Mouse (Mus musculus) kidney, postnatal 4 days (tissue): ENCODE results near the gene Sigirr.

Experiments used
- DNase-seq, 2 experiments: peaks; one replicate each; pipeline ENCODE4 v3.0.0; 2021; ENCODE audit warnings: mixed read lengths in 2 of 2

Sigirr gene

GRCm38 (mm10) chr7:141096649-141097056 is 3.7 kb downstream of the Sigirr start:
- DNase-seq = peak; percentile 63 to 79

GRCm38 (mm10) chr7:141096021-141096420 is 4.4 kb downstream of the Sigirr start:
- no peak for DNase-seq

- peak; percentile 55 to 77 for DNase-seq
These were observed 5.7 kb downstream of the Sigirr start for GRCm38 (mm10) chr7:141094487-141095205.

DNA sequence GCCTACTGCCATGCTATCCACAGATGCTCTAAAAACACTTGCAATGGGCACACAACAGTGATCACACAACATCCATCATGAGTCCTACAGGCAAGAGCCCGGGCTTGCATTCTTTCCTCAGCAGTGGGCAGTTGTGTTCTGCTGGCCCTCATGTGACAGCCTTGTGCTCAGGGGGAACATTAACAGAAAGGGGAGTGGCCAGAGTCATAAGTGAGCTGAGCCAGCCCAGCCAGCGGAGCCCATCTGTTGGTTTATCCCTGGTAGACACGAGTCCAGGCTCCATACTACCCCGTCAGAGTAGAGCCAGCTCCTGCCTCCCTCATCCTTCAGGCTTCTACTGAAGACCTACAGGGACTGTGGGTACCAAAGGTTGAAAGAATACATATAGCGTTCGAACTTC is 6.4 kb downstream of the Sigirr start:
- DNase-seq = peak; percentile 59 to 71

DNA sequence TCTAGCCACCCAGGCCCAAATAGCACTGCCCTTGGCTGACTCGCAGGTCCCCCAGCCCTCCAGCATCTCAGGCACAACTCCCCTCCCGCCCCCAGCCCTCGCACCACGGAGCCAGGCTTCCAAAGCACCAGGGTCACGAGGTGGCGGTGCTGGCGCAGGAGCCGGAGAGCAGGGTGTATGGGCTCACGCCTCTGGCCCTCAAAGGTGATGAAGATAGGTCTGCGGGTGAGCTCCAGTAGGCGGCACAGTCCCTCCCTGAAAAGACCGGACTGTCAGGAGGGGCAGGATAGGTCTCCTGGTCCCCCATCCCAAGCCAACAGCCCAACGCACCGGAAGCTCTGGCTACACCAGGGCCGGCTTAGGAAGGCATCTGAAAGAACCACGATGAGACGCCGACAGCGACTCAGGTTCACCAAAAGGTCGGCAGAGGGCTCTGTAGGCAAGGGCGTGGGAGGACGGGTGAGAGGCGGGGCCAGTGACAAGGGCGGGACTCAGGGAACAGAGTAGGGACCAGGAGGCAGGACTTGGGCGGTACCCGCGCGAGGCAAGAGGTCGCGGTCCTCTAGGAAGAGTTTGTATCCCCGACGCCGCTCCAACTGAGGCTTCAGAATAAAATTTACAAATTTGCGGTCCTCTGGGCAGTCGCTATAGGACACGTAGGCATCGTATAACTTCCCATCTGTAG is 8.2 kb downstream of the Sigirr start:
- peak; percentile 87 to 92 for DNase-seq

GRCm38 (mm10) chr7:141090228-141090627 is 10.1 kb downstream of the Sigirr start:
- DNase-seq = no peak

GRCm38 (mm10) chr7:141088473-141088872 is 11.9 kb downstream of the Sigirr start:
- no peak for DNase-seq

GRCm38 (mm10) chr7:141087894-141088293 is 12.5 kb downstream of the Sigirr start:
- DNase-seq = no peak

DNA sequence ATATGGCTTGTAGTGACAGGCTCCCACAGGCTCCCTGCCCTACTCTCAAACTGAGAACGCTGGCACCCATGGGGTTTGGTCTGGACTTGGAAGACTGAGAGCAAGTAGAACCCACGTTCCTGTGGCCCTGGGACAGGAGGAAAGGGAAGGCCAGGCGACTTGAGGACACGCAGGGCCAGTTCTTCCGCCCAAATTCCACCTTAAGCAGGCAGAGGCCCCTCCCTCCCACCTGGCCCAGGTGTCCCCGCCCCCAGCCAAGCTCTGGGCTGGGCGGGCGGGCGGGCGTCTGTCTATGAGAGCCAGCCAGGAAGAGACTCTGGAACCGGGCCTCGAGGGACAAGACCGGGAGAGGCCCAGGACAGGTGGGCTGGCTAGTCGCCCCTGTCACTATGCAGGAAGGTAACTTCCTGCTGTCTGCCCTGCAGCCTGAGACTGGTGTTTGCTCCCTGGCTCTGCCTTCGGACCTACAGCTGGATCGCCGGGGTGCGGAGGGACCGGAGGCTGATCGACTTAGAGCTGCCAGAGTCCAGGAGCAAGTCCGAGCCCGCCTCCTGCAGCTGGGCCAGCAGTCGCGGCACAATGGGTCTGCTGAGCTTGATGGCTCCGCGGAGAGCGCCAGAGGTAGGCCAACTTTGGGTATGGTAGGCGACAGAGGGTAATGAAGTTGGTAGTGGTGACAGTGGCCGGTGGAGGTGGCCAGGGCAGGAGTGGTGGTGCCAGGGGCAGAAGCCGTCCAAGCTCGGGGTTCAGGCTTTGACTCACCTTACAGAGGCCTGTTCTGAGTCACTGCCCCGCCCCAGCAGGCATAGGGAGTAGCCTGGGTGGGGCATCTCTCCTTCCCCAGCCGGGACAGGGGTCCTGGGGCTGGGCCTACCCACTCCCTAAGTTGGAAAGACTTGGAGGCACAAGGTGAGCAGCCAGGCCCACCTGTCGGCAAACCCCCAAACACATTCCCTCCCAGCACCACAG is 20.6 kb downstream of the Sigirr start:
- DNase-seq = peak; percentile 52 to 73

DNA sequence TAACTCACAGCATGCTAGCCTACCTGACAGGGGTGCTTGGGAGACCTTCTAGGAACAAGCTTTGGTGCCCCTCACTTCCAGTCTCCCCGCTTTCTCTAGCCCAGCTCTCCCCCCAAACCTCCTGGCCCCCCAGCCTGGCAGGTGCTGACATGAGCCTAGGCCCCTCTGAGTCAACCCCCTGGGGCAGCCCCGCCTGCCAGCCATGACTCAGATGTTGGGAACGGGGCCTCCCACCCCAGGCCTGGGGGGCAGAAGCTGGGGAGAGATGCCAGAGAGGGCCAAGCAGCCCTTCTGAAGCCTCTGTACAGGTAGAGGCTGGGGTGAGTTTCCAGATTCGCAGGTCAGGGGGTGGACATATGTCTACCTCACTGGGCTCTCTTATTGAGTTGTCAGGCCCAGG is 21.5 kb downstream of the Sigirr start:
- DNase-seq = no peak

DNA sequence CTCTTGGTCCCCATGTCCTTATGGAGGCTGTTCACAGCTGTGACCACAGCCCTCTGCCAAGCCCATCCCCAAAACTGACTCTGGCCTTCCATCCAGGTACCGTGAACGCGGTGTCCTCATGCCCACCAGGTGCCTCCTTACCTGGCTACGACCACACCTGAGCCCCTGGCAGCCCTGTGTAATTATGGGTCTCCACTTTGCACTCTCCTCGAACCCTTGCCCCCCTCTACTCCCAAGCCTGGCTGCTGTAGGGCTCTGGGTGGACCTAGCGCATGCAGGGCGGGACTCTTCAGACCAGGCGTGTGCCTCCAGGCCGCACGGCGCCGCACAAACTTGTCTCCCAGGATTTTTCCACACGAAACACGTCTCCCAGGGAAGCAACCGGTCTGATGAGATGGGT is 22.5 kb downstream of the Sigirr start, which contains the start of gene Pkp3:
Gene Pkp3, plus strand, starts transcription at position 378 of the 400 bp plus-strand sequence.
- no peak for DNase-seq

- DNase-seq = no peak
These were observed 26.6 kb downstream of the Sigirr start for GRCm38 (mm10) chr7:141073782-141074181.

- peak; percentile 54 to 68 for DNase-seq
These were observed 28.2 kb downstream of the Sigirr start for GRCm38 (mm10) chr7:141072017-141072745.

GRCm38 (mm10) chr7:141070058-141070862 is 30.1 kb downstream of the Sigirr start:
- DNase-seq = peak; percentile 86 to 89

- DNase-seq = no peak
These were observed 32.0 kb downstream of the Sigirr start for GRCm38 (mm10) chr7:141068351-141068750.

DNA sequence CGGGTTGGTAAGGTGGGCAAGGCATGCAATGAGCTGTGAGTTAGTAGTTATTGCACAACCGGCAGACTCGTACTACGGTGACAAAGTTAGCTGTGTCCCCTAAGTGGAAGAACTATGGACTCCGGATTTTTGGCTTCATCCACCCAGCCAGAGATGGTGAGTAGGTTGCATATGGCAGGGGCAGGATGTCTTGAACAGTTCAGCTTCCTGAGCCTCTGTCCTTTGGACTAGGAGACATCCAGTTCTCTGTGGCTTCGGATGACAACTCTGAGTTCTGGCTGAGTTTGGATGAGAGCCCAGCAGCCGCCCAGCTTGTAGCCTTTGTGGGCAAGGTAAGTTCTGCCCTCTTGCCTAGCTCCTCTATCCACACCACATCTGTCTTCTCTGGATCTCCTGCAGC is 35.8 kb downstream of the Sigirr start:
- DNase-seq = no peak

GRCm38 (mm10) chr7:141064175-141064574 is 36.2 kb downstream of the Sigirr start:
- DNase-seq = no peak

DNA sequence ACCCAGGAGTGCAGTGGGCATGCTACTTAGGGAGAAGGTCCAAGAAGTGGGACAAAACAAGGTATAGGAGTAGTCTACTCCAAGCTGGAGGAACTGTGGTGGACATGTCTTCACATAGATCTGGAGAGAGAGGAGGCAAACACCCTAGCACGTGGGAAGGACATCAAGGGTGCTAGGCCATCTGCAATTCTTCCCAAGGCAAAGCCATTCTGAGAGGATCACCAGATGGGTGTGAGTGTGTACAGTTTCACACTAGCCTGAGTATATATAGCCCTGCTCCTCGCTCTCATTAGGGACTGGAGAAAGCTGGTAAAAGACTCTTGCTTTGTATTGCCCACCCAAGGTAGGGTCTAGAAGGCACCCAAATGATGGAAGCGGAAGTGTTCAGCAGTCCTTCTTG is 37.0 kb downstream of the Sigirr start:
- DNase-seq = no peak

- DNase-seq = no peak
These were observed 37.8 kb downstream of the Sigirr start for GRCm38 (mm10) chr7:141062525-141062924.

DNA sequence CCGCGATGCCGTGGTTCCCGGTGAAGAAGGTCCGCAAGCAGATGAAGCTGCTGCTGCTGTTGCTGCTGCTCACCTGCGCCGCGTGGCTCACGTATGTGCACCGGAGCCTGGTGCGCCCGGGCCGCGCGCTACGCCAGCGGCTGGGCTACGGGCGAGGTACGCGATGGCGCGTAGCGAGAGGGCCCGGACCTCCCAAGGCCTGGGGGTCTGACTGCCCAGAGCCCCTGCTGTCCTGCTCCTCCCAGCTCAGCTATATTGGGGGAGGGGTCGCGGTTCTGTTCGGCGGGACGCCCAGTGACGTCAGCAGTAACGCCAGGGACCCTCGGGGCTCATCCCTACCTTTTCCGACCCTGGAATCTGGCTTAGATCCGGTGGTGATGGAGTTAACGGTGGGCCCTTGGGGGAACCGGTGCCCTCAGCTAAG is 39.1 kb downstream of the Sigirr start:
- peak; percentile 25 to 53 for DNase-seq
